ENCODE assay signal across 27 mouse cellular contexts in the genomic region with DNA sequence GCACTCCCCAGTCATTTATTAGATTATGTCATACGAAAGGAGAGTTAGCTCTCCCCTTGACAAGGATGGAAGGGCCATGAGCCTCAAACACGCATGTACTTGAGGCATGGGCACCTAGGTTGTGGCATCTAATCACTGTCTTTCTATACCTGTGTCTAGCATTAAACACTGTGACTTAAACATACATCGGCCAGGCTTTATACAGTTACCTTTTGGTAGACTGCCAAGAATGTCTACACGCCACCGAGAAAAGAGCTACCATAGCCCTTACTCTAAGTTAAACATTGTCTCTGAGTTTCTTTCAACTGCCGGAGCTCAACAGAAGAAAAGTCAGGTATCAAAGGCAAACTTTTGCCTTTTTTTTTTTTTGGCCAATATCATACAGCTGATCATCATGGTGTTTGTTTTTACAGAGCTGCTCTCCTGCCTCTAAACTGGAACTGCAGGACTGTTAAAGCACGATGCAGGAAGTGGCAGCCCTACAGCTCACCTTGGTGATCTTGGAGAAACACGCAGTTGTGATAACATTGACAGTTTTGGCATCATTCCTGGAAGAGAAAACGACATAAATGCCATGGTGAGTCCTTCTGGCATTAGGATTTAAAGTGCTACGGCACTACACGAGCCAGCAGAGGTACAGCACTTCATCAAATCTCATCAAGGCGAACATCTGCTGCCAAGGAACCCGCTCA. TPM values are rescaled to one million over a fixed set of nuclear protein-coding genes. Genes with fewer than 3 reads are reported as not detected.
"Had no signal": no experiment of that assay in that cellular context is flagged by ENCODE, and none has a peak within 500 bp of the region (broad histone marks: within the 10 kb centered on the region; RNA-seq: fewer than 3 reads in every experiment).

No protein-coding gene starts in this region.

- DNase-seq: kidney, adult 18-20 months; kidney, adult 9 months; kidney, postnatal 14 days; kidney, postnatal 4 days; layer of hippocampus, adult 9-11 months; liver; lung, adult 18-20 months; lung, postnatal 10 days; lung, postnatal 36 days; right cerebral cortex, adult 18-20 months; right cerebral cortex, postnatal 14 days; thymus, adult 18-20 months; thymus, postnatal 36 days had no signal

- H3K4me1 ChIP-seq: limb, embryonic 10.5 days; limb, embryonic 13.5 days; liver, embryonic 15.5 days; lung, embryonic 15.5 days; midbrain, embryonic 12.5 days; midbrain, embryonic 15.5 days; neural tube, embryonic 12.5 days; neural tube, embryonic 15.5 days had no signal

- H3K4me2 ChIP-seq: limb, embryonic 13.5 days; liver, embryonic 12.5 days; liver, embryonic 15.5 days; lung, embryonic 15.5 days; midbrain, embryonic 12.5 days; midbrain, embryonic 15.5 days; neural tube, embryonic 12.5 days; neural tube, embryonic 15.5 days had no signal

- H3K4me3 ChIP-seq: layer of hippocampus, adult 2 months; limb, embryonic 10.5 days; limb, embryonic 13.5 days; liver, embryonic 12.5 days; liver, embryonic 15.5 days; lung, embryonic 15.5 days; midbrain, embryonic 12.5 days; midbrain, embryonic 15.5 days; neural tube, embryonic 12.5 days; neural tube, embryonic 15.5 days had no signal

- H3K27me3 ChIP-seq: limb, embryonic 13.5 days; liver, embryonic 12.5 days; liver, embryonic 15.5 days; lung, embryonic 15.5 days; midbrain, embryonic 12.5 days; midbrain, embryonic 15.5 days; neural tube, embryonic 12.5 days; neural tube, embryonic 15.5 days had no signal

- H3K27ac ChIP-seq: layer of hippocampus, adult 2 months; limb, embryonic 10.5 days; limb, embryonic 13.5 days; liver, embryonic 12.5 days; liver, embryonic 15.5 days; lung, embryonic 15.5 days; midbrain, embryonic 12.5 days; midbrain, embryonic 15.5 days; neural tube, embryonic 12.5 days; neural tube, embryonic 15.5 days had no signal

- H3K9me3 ChIP-seq: limb, embryonic 10.5 days; limb, embryonic 13.5 days; liver, embryonic 12.5 days; liver, embryonic 15.5 days; lung, embryonic 15.5 days; midbrain, embryonic 12.5 days; midbrain, embryonic 15.5 days; neural tube, embryonic 12.5 days; neural tube, embryonic 15.5 days had no signal

- H3K9ac ChIP-seq: limb, embryonic 13.5 days; liver, embryonic 12.5 days; liver, embryonic 15.5 days; lung, embryonic 15.5 days; midbrain, embryonic 12.5 days; midbrain, embryonic 15.5 days; neural tube, embryonic 12.5 days; neural tube, embryonic 15.5 days had no signal

- ATAC-seq: liver, embryonic 12.5 days; midbrain, embryonic 15.5 days had no signal

RNA-seq across cellular contexts. Expression of a gene that starts 25.6 kb away (rescaled TPM):
- total RNA-seq: layer of hippocampus, adult 2 months; layer of hippocampus, postnatal 25 days; left cerebral cortex, adult 18-20 months; left cerebral cortex, postnatal 25 days had no signal
- polyA plus RNA-seq: kidney, embryonic 16.5 days; limb, embryonic 10.5 days; liver, embryonic 12.5 days; liver, embryonic 15.5 days; lung, embryonic 15.5 days; midbrain, embryonic 12.5 days; midbrain, embryonic 15.5 days; neural tube, embryonic 12.5 days; neural tube, embryonic 15.5 days had no signal

RNA-seq across cellular contexts. Expression of a gene that starts 46.2 kb away (rescaled TPM):
- polyA plus RNA-seq: liver, embryonic 12.5 days had no signal
